Mouse (Mus musculus) brain, embryonic 14.5 days (tissue): Measurements from ENCODE around the gene Bcl3.

ENCODE experiments used
- CTCF ChIP-seq: fragments of 200-500 bp; IDR thresholded peaks from 2 replicates; pipeline ENCODE4 v1.5.1; 2012; ENCODE audit warnings: inconsistent platforms, mild to moderate bottlenecking, moderate library complexity, borderline replicate concordance; ENCODE audit not compliant: insufficient read depth, insufficient read length; ENCODE audit errors: extremely low read depth
- POLR2A ChIP-seq: fragments of 200-500 bp; IDR thresholded peaks from 2 replicates; pipeline ENCODE4 v1.6.1; 2012; ENCODE audit warnings: mild to moderate bottlenecking, inconsistent platforms, borderline replicate concordance; ENCODE audit not compliant: poor library complexity, insufficient read depth, insufficient read length, severe bottlenecking; ENCODE audit errors: extremely low read depth

DNA sequence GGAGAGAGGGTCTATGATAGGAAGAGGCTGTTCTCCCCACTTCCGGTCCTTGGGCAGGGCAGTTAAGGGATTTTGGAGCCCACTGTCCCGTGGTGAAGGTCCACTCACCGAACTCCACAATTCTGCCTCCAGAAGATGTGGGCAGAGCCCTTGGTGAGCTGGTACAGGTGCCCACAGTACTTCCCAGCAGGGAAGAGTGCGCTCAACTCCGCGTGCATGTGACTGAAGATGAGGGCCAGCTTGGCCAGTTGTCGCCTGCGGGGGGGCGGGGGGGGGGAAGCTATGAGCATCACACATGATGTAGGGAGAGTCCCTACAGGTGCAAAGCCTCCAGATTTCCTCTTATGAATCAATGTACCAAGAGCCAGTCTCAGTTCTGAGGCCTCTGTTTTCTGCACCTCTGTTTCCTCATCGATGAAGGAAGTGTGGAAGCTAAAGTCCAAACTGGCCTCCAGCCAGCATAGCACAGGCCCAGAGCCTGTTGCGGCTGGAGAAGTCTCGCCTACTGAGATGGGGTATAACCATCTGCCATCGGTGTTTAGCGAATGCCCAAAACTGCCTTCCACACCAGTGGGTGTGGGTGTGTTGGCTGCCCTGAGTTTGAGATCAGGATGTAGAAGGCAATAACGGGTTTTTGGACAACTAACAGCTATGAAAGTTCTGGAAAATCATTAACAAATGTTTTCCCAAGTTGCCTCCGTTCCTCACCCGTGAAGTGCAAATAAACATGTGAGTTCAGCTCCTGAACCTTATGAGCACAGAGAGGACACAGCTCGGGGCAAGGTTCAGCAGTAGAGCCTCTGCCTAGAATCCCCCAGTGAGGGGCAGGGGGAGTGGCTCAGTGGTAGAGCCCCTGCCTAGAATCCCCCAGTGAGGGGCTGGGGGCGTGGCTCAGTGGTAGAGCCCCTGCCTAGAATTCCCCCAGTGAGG lies 29.6 kb downstream of the Bcl3 start:
- TF ChIP-seq CTCF (no peak), POLR2A (no peak)
